Comparison of ENCODE assay signal across 13 mouse cellular contexts in the genomic region with DNA sequence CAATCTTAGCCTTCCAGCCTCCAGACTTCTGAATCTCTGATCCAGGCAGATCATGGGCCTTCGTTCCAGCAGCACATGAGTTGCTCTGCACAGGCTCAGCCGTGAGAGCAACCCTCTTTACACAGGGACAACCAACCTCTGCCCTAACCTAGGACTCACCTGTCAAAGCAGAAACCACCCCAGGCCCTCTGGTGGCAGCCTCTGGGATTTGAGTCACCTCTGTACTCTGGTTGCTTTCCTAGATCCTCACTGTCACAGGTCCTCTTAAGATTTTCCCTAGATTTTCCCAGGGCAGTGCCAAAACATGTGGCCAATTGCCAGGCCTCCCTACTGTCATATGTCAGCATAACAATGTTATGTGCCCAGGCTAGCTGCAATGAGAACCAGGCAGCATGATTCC.
DNase-seq lines count a peak whose midpoint lies in the region; ATAC-seq and TF ChIP-seq lines count a peak whose summit lies in the region.
"Had no signal": no experiment of that assay in that cellular context is flagged by ENCODE, and none has a peak within 500 bp of the region (broad histone marks: within the 10 kb centered on the region; RNA-seq: fewer than 3 reads in every experiment).

No protein-coding gene starts in this region.

- no peak overlapping the region for H3K9ac ChIP-seq in intestine, embryonic 15.5 days
- no peak overlapping the region for H3K9ac ChIP-seq in intestine, embryonic 16.5 days (ENCODE audit: low read depth, low read length)
- no peak overlapping the region for H3K9ac ChIP-seq in midbrain, embryonic 15.5 days
- H3K9ac ChIP-seq: limb, embryonic 12.5 days; stomach, embryonic 15.5 days had no signal

- H3K27me3 ChIP-seq in intestine, embryonic 15.5 days (replicated peaks), result no peaks in the 10 kb centered on the region
- H3K27me3 ChIP-seq in intestine, embryonic 16.5 days (replicated peaks; ENCODE audit: control insufficient read depth, insufficient read depth, low read length), result no peaks in the 10 kb centered on the region
- H3K27me3 ChIP-seq in limb, embryonic 10.5 days (ENCODE audit: low read depth, poor library complexity, severe bottlenecking), result peaks cover 9% of the 10 kb centered on the region
- H3K27me3 ChIP-seq in midbrain, embryonic 15.5 days (replicated peaks), result no peaks in the 10 kb centered on the region
- H3K27me3 ChIP-seq: stomach, embryonic 15.5 days had no signal

- no peaks in the 10 kb centered on the region for H3K36me3 ChIP-seq in intestine, embryonic 15.5 days
- no peaks in the 10 kb centered on the region for H3K36me3 ChIP-seq in intestine, embryonic 16.5 days (ENCODE audit: control insufficient read depth, insufficient read depth, low read length)
- H3K36me3 ChIP-seq in limb, embryonic 10.5 days, result no peaks in the 10 kb centered on the region
- H3K36me3 ChIP-seq in midbrain, embryonic 15.5 days (replicated peaks), result no peaks in the 10 kb centered on the region
- H3K36me3 ChIP-seq: hindbrain, embryonic 10.5 days; limb, embryonic 12.5 days; stomach, embryonic 15.5 days had no signal

- no peaks in the 10 kb centered on the region for H3K4me1 ChIP-seq in intestine, embryonic 15.5 days (replicated peaks)
- no peaks in the 10 kb centered on the region for H3K4me1 ChIP-seq in intestine, embryonic 16.5 days (ENCODE audit: control insufficient read depth, insufficient read depth, low read length)
- no peaks in the 10 kb centered on the region for H3K4me1 ChIP-seq in lung, adult 2 months (ENCODE audit: control insufficient read depth, insufficient read depth, low read length)
- peaks cover 62% of the 10 kb centered on the region for H3K4me1 ChIP-seq in limb, embryonic 10.5 days
- no peaks in the 10 kb centered on the region for H3K4me1 ChIP-seq in midbrain, embryonic 15.5 days
- H3K4me1 ChIP-seq: stomach, embryonic 15.5 days had no signal

- H3K4me3 ChIP-seq in intestine, embryonic 15.5 days (replicated peaks), result no peak overlapping the region
- H3K4me3 ChIP-seq in intestine, embryonic 16.5 days (ENCODE audit: low read length), result no peak overlapping the region
- H3K4me3 ChIP-seq in lung, adult 2 months (replicated peaks; ENCODE audit: extremely low read depth, low read depth, low read length), result no peak overlapping the region
- no peak overlapping the region for H3K4me3 ChIP-seq in limb, embryonic 10.5 days
- H3K4me3 ChIP-seq in midbrain, embryonic 15.5 days, result no peak overlapping the region
- H3K4me3 ChIP-seq: hindbrain, embryonic 10.5 days; limb, embryonic 12.5 days; stomach, embryonic 15.5 days had no signal

- no peak for TF ChIP-seq POLR2A in lung, adult 2 months (IDR thresholded peaks at IDR 0.05; ENCODE audit: borderline replicate concordance, extremely low read depth, low read depth, low read length)

- no peak for DNase-seq in lung, adult 2 months
- DNase-seq in lung, adult 18-20 months, result no peak
- DNase-seq in ZHBTc4 (ENCODE audit: low read depth, low spot score), result peak; percentile 45
- DNase-seq in limb, embryonic 10.5 days (ENCODE audit: low spot score), result peak; percentile 68
- DNase-seq: embryo, embryonic 11 days; right cerebral cortex, postnatal 25 days had no signal

- H3K4me2 ChIP-seq in intestine, embryonic 15.5 days (replicated peaks), result no peak overlapping the region
- no peak overlapping the region for H3K4me2 ChIP-seq in intestine, embryonic 16.5 days (ENCODE audit: low read depth, low read length)
- no peak overlapping the region for H3K4me2 ChIP-seq in midbrain, embryonic 15.5 days
- H3K4me2 ChIP-seq: limb, embryonic 12.5 days; stomach, embryonic 15.5 days had no signal

- 28% methylated on average over 2 of the region's 2 CpGs for WGBS in intestine, embryonic 15.5 days
- 30% methylated on average over 2 of the region's 2 CpGs for WGBS in intestine, embryonic 16.5 days
- 58% methylated on average over 2 of the region's 2 CpGs for WGBS in lung, adult 2 months
- WGBS in limb, embryonic 10.5 days, result 72% methylated on average over 2 of the region's 2 CpGs
- WGBS in midbrain, embryonic 15.5 days, result 59% methylated on average over 2 of the region's 2 CpGs

- ATAC-seq in intestine, embryonic 15.5 days, result peak; percentile 45; the same call in 1 of the 2 replicates
- no peak for ATAC-seq in intestine, embryonic 16.5 days
- ATAC-seq in midbrain, embryonic 15.5 days (replicated peaks), result no peak

- H3K27ac ChIP-seq in intestine, embryonic 15.5 days, result no peak overlapping the region
- no peak overlapping the region for H3K27ac ChIP-seq in intestine, embryonic 16.5 days (ENCODE audit: low read length)
- H3K27ac ChIP-seq in limb, embryonic 10.5 days, result peak overlapping the region; percentile 38
- no peak overlapping the region for H3K27ac ChIP-seq in midbrain, embryonic 15.5 days
- H3K27ac ChIP-seq: hindbrain, embryonic 10.5 days; limb, embryonic 12.5 days; macrophage; stomach, embryonic 15.5 days had no signal

- H3K9me3 ChIP-seq in intestine, embryonic 15.5 days, result no peaks in the 10 kb centered on the region
- no peaks in the 10 kb centered on the region for H3K9me3 ChIP-seq in intestine, embryonic 16.5 days (ENCODE audit: control insufficient read depth, low read length)
- no peaks in the 10 kb centered on the region for H3K9me3 ChIP-seq in limb, embryonic 10.5 days (replicated peaks)
- no peaks in the 10 kb centered on the region for H3K9me3 ChIP-seq in midbrain, embryonic 15.5 days
- H3K9me3 ChIP-seq: hindbrain, embryonic 10.5 days; limb, embryonic 12.5 days; stomach, embryonic 15.5 days had no signal

- 0 out of 2 replicates have a peak, but pooled peaks have one; percentile 1 for TF ChIP-seq CTCF in lung, adult 2 months (IDR thresholded peaks at IDR 0.05; ENCODE audit: insufficient read depth, low read length)

Comparison
In these comparisons a context has a peak if more than half of its experiments do, and no peak if none do; other contexts are left out.
1. DNase-seq: peak in ZHBTc4 (single experiment) and limb, embryonic 10.5 days (single experiment); none in lung, adult 2 months (single experiment) and lung, adult 18-20 months (0 of 2).